Mouse (Mus musculus): Measurements from ENCODE around the gene Myoz1.

DNA sequence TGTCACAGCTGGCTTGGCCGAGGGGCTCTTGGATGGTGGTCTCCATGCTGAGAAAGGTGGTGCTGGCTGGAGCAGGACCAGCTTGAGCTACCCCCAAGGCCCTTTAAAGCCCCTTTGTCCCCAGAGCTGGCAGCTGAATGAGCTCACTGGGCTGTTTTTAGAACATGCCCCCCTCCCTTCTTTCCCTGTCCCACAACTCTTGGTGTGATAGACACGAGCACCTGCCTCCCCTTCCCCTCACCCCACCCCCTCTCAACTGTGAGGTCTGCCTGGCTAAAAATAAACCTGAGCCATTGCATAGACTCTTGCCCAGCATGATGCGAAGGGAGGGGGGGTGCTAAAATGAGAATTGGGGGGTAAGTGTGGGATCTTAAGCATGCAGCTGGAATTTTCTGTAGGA lies 8.1 kb upstream of the Myoz1 start:
- TF ChIP-seq MAX (IDR thresholded peaks at IDR 0.05): no peak
- TF ChIP-seq CEBPB (IDR thresholded peaks at IDR 0.05; ENCODE audit: low read depth): no peak
- no peak for TF ChIP-seq CTCF (IDR thresholded peaks at IDR 0.05; ENCODE audit: control insufficient read depth, insufficient read depth, insufficient read length)
- TF ChIP-seq USF1 (IDR thresholded peaks at IDR 0.05; ENCODE audit: low read depth): no peak

Measured in C2C12 (cell line).